Mouse (Mus musculus) MEL (cell line): Measurements from ENCODE around the gene Akap13.

Source experiments
- CTCF ChIP-seq, 3 experiments: IDR thresholded peaks in 2 of 3; conservative IDR thresholded peaks in 1 of 3; 2 replicates each; pipeline ENCODE4 v1.5.1; 2011 to 2012; ENCODE audit warnings: low read length in 3 of 3, low read depth in 2 of 3, mild to moderate bottlenecking in 2 of 3, improper control_type of control experiment in 1 of 3, inconsistent platforms in 1 of 3, mixed read lengths in 1 of 3, moderate library complexity in 1 of 3; ENCODE audit not compliant: control insufficient read depth in 1 of 3, insufficient read depth in 1 of 3, poor library complexity in 1 of 3, severe bottlenecking in 1 of 3
- ELF1 ChIP-seq: IDR thresholded peaks from 2 replicates; pipeline ENCODE4 v1.6.1; 2014; ENCODE audit warnings: low read depth, mild to moderate bottlenecking, inconsistent platforms, low read length, improper control_type of control experiment, moderate library complexity
- EP300 ChIP-seq, 2 experiments: IDR thresholded peaks; 2 replicates each; pipeline ENCODE4 v1.6.1; 2011; ENCODE audit warnings: improper control_type of control experiment in 2 of 2, low read length in 2 of 2, low read depth in 1 of 2, mild to moderate bottlenecking in 1 of 2
- GATA1 ChIP-seq: IDR thresholded peaks from 2 replicates; pipeline ENCODE4 v1.6.1; 2011; ENCODE audit warnings: low read depth, low read length, improper control_type of control experiment
- JUND ChIP-seq: IDR thresholded peaks from 2 replicates; pipeline ENCODE4 v1.6.1; 2011; ENCODE audit warnings: low read depth, mild to moderate bottlenecking, improper control_type of control experiment, low read length
- MAFK ChIP-seq: IDR thresholded peaks from 2 replicates; pipeline ENCODE4 v1.6.1; 2011; ENCODE audit warnings: low read depth, mild to moderate bottlenecking, low read length, improper control_type of control experiment, borderline replicate concordance
- MEF2A ChIP-seq: IDR thresholded peaks from 2 replicates; pipeline ENCODE4 v1.6.1; 2014; ENCODE audit warnings: low read depth, mild to moderate bottlenecking, inconsistent platforms, low read length, improper control_type of control experiment; ENCODE audit not compliant: poor library complexity, insufficient replicate concordance, severe bottlenecking; ENCODE audit errors: extremely low read depth
- MYB ChIP-seq: IDR thresholded peaks from 2 replicates; pipeline ENCODE4 v1.6.1; 2011; ENCODE audit warnings: mild to moderate bottlenecking, low read depth, low read length, improper control_type of control experiment
- POLR2A ChIP-seq, 2 experiments: IDR thresholded peaks; 2 replicates each; pipeline ENCODE4 v1.6.1; 2011 to 2012; ENCODE audit warnings: low read length in 2 of 2, mild to moderate bottlenecking in 2 of 2, control low read depth in 1 of 2, improper control_type of control experiment in 1 of 2, low read depth in 1 of 2, moderate library complexity in 1 of 2; ENCODE audit not compliant: control insufficient read depth in 1 of 2, insufficient read depth in 1 of 2, poor library complexity in 1 of 2
- POLR2AphosphoS5 ChIP-seq: IDR thresholded peaks from 2 replicates; pipeline ENCODE4 v1.6.1; 2012; ENCODE audit warnings: low read depth, borderline replicate concordance, mild to moderate bottlenecking, inconsistent platforms, low read length, moderate library complexity, mixed read lengths
- RAD21 ChIP-seq: IDR thresholded peaks from 2 replicates; pipeline ENCODE4 v1.6.1; 2011; ENCODE audit warnings: mild to moderate bottlenecking, low read depth, low read length, improper control_type of control experiment
- RCOR1 ChIP-seq: IDR thresholded peaks from 2 replicates; pipeline ENCODE4 v1.6.1; 2012; ENCODE audit warnings: low read depth, mild to moderate bottlenecking, inconsistent platforms, low read length, improper control_type of control experiment
- ZC3H11A ChIP-seq: IDR thresholded peaks from 2 replicates; pipeline ENCODE4 v1.6.1; 2012; ENCODE audit warnings: low read depth, mild to moderate bottlenecking, inconsistent platforms, low read length, improper control_type of control experiment
- ZMIZ1 ChIP-seq: IDR thresholded peaks from 2 replicates; pipeline ENCODE4 v1.6.1; 2012; ENCODE audit warnings: low read depth, mild to moderate bottlenecking, inconsistent platforms, low read length, improper control_type of control experiment, moderate library complexity

- TF ChIP-seq MYB (no peak), CTCF (IDR thresholded peaks at IDR 0.05 in 2 of 3, conservative IDR thresholded peaks at IDR 0.05 in 1 of 3; ENCODE audit: control insufficient read depth in 1 of 3, insufficient read depth in 1 of 3, low read depth in 2 of 3, low read length in 3 of 3, poor library complexity in 1 of 3, severe bottlenecking in 1 of 3) (no peak), MEF2A (no peak), MAFK (no peak), JUND (no peak), EP300 (IDR thresholded peaks at IDR 0.05; ENCODE audit: low read depth in 1 of 2, low read length in 2 of 2) (no peak), ZC3H11A (no peak), GATA1 (no peak), POLR2AphosphoS5 (no peak), RCOR1 (no peak), RAD21 (no peak), ELF1 (no peak), POLR2A (IDR thresholded peaks at IDR 0.05; ENCODE audit: control insufficient read depth in 1 of 2, insufficient read depth in 1 of 2, low read depth in 1 of 2, low read length in 2 of 2, poor library complexity in 1 of 2) (no peak), ZMIZ1 (no peak)
Measured at GRCm38 (mm10) chr7:75668396-75668795, 213.1 kb downstream of the Akap13 start.
